Mouse (Mus musculus) cerebellum, adult 2 months (tissue): ENCODE measurements around the gene Dmrtc2.

Experiments used
- CTCF ChIP-seq: fragments of 200-500 bp; IDR thresholded peaks from 2 replicates; pipeline ENCODE4 v1.5.1; 2011; ENCODE audit warnings: low read depth, mild to moderate bottlenecking, control low read depth, low read length, moderate library complexity, borderline replicate concordance; ENCODE audit not compliant: insufficient read depth
- POLR2A ChIP-seq: fragments of 200-500 bp; IDR thresholded peaks from 2 replicates; pipeline ENCODE4 v1.6.1; 2011; ENCODE audit warnings: low read length, control low read depth, borderline replicate concordance; ENCODE audit not compliant: insufficient read depth

DNA sequence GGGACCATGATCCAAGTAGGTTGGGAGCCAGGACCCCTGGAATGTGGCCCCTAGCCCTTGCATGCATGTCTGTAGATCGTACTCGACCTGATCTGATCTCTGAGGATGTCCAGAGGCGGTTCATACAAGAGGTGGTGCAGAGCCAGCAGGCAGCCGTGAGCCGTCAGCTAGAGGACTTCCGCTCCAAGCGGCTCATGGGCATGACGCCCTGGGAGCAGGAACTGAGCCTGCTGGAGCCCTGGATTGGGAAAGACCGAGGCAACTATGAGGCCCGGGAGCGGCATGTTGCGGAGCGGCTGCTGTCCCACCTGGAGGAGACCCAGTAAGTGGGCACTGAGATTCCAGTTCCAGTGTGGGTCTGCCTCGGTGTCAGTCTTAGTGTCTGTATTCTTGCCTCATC, 42.6 kb downstream of the Dmrtc2 start:
- no peak for TF ChIP-seq CTCF
- TF ChIP-seq POLR2A = no peak
